Mouse (Mus musculus) cerebellum, adult 18-20 months (tissue): ENCODE results near the gene Abhd12.
"Not testable (repeated sequence)": the region's sequence is repeated elsewhere in the genome, so short reads cannot be mapped to it uniquely, and the experiment has no call there.

ENCODE experiments used
- DNase-seq, 2 experiments: peaks; one replicate each; pipeline ENCODE4 v3.0.0; 2021

Gene Abhd12

GRCm38 (mm10) chr2:150904272-150904935, at the start of gene Abhd12:
Abhd12 (minus strand) TSS chr2:150904741.
- peak; percentile 99 for DNase-seq

DNA sequence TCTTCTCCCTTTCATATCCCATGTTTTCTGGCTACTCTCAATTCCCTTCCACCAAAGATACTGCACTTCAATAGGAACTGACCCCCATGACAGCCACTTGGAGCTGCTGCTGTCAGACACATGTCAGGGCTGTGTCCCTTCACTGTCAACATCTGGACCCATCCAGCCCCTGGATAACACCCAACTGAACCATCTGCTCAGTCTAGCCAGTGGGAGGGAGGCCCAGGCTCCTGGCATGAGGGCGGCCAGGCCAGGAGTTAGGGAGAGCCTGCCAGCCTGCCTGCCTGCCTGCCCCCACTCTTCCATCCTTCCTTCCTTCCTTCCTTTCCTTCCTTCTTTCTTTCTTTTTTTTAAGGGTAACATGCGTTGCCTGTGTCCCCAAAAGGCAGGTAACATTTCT, 46.7 kb upstream of the Abhd12 start:
- DNase-seq = no peak

DNA sequence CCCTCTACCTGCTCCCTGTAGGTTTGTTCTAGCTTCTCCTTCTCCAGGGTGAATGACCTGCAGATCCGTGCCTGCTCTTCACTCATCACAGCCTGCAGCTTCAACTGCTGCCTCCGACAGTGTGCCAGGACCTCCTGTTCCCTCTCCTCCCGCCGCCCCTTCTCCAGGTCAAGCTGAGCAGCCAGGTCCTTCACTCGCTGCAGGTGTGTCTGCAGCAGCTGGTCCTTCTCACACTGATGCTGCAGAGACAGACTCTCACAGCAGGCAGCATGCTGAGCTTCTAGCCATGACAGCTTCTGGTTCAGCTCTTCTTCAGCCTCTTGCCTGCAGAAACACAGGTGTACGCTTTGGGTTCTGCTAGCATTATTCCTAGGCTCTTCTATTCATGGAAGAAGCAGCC, 45.5 kb upstream of the Abhd12 start:
- no peak for DNase-seq

GRCm38 (mm10) chr2:150949652-150950051, 45.1 kb upstream of the Abhd12 start:
- DNase-seq = no peak

DNA sequence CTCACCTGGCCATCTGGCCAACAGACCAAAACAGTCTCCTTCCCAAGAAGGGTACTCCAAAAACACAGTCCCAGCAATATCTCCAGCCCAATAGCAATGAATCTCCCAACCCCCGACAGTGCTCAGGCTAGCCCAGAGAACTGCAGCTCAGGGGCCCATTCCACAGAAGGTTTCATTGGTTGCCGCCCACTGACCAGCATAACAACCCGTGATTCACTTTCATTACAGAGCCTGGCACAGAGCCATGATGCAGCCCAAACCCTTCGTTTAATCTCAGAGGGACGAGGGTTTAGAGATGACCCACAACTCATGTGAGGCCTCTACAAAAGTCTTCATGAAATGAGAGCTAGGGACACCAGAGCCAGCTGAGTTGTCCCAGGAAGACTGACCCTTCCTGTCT, 44.2 kb upstream of the Abhd12 start:
- DNase-seq = no peak

GRCm38 (mm10) chr2:150947880-150948611, 43.5 kb upstream of the Abhd12 start:
- not testable (repeated sequence) for DNase-seq

GRCm38 (mm10) chr2:150947341-150947740, 42.8 kb upstream of the Abhd12 start:
- DNase-seq = not testable (repeated sequence)

DNA sequence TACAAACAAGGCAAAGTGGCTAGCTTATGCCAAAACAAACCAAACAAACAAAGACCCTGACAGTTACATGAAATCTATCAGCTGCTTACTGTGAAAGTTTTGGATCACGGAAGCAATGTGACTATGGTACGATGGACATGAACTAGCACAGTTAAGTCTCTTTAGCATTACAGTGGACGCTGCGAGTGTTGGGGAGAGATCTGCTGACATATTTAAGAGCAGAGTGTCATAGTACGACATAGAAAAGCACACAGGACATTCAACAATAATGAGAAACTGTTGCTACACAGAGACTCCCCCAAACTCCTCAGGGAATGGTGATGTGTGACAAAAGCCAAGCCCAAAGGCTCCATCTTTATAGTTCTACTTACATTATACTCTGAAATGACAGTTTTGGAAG, 39.5 kb upstream of the Abhd12 start:
- DNase-seq = no peak

DNA sequence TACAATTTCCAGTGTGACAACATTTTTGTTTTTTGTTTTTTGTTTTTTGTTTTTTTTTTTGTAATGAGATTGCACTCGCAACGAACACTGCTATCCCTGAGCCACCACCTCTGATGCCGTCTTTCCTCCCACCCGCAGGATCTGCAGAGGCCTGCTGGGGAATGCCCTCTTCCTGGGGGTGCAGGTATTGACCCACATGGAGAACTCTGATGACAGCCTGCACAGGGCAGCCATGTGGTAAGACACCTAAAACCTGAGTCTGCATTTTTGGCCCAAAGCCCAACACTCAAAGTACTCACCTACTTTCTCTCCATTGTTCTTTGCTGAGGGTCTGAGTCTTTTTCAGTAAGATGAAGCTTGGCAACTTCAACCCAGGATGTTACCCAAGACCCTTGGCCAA, 30.1 kb upstream of the Abhd12 start:
- no peak for DNase-seq

DNA sequence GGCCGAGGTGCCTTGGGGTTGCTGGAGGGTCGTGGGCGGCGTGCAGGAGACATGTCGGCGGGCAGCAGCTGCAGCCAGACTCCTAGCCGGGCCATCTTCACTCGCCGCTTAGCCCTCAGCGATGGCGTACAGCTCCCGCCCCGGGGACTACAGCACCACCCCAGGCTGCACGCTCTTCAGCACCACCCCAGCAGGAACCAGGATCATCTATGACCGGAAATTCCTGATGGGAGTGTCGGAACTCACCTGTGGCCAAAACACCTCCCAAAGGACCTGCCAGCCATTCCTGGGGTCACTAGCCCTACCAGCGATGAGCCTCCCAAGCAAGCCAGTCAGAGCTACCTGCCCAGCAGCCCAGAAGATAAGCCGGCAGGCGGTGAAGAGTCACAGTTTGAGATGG, 28.9 kb upstream of the Abhd12 start:
- no peak for DNase-seq

GRCm38 (mm10) chr2:150930806-150931205, 26.3 kb upstream of the Abhd12 start:
- DNase-seq = no peak

DNA sequence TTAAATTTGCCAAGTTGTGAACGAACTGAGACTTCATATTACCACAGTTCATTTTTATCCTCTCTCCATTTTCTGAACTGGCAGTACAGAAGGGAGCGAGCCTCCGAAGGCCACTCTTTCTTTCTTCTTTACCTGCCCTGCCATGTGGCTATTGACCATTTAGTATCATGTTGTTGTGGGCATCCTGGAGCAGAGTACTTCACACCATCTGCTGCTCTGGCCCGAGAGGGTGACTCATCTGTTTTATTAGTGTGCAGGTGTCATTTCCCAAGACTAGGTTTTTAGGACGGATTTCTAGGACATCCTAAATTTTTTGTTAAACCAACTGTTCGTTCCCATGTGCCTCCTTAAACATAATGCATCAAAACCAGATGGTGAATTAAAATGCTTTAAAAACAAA, 24.6 kb upstream of the Abhd12 start:
- peak; percentile 58 to 61 for DNase-seq

DNA sequence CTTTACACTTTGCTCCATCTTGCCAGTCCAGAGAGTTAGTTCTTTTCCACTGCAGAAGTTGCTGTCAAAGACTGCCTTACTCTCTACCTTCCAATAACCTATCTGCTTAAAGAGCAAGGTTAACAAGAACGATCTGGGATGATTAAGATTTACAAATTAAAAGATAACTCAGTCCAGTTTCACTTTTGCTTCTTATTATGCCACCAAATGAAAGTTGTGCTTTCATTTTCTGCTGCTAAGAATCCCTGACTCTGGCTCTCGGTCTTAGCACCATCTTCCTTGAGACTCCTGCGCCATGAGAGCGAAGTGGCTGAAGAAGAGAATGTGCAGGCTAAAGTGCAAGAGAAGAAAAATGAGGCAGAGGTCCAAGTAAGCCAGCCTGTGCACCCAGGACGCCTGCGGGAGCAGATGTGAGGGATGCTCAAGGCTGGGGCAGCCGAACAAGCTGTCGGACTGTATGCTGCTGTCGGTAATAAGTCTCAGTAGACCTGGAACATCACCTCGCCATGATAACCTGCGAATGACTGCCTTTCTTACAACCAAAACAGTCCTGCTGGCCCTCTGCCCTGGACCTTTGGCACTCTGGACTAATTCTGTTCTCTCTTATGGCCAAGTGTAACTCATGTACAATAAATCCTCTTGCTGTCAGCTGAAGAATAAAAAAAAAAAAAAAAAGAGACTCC, 22.6 kb upstream of the Abhd12 start:
- peak; percentile 56 to 57 for DNase-seq

DNA sequence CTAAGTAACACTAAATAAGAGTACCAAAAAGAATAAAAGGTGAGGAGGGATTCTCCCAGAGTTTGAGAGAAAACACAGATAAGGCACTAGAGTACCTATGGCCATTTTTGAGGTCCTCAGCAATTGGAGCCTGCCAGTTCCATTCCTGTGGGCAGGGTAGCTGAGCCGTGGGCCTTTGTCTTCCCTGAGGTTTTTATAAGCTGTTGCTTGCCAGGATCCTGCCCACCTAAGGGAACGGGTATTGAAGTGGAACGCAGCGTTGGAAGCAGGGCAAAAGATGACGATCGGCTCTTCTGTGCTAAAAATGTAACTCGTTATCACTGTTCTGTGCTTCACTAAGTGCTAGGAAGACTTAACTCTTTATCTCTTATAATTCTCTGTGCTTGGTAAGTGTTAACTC, 19.0 kb upstream of the Abhd12 start:
- no peak for DNase-seq

- no peak for DNase-seq
Observed at GRCm38 (mm10) chr2:150923026-150923425, 18.5 kb upstream of the Abhd12 start.

- DNase-seq = no peak
Observed at GRCm38 (mm10) chr2:150922165-150922564, 17.6 kb upstream of the Abhd12 start.

DNA sequence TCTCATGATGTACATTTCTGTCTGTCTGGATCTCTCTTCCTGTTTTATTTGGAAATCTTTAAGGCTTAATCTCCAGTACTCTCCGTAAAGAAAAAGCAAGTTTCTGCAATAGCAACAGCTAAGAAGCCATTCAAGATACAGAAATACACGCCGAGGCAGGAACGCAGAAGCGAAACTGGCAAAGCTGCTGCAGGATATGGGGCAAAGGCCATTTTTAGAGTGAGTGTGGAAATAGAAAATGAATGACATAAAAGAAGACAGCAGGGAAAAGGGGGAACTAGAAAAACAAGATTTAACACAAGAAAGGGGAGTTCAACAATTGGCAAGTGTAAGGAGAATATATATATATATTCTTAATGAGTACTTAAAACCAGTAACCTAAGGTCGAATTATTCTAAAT, 17.2 kb upstream of the Abhd12 start:
- DNase-seq = no peak

GRCm38 (mm10) chr2:150920543-150920942, 16.0 kb upstream of the Abhd12 start:
- DNase-seq = no peak

DNA sequence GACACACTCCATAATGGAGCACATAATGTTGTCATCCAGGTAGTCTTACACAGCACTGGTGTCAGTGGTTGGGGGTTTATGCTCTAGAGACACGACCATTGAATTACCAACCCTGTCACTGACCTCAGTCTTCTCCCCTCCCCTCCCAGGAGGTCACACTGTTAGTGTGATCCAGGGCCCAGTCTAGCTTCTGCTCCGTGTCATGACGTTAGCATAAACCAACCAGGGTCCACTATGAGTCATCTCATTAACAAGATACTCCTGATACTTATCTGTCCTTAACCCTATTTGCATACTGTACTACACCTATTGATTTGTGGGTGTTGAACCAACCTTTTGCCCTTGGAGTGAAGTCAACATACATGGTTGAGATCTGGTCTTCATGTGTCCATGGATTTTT, 14.2 kb upstream of the Abhd12 start:
- no peak for DNase-seq

DNA sequence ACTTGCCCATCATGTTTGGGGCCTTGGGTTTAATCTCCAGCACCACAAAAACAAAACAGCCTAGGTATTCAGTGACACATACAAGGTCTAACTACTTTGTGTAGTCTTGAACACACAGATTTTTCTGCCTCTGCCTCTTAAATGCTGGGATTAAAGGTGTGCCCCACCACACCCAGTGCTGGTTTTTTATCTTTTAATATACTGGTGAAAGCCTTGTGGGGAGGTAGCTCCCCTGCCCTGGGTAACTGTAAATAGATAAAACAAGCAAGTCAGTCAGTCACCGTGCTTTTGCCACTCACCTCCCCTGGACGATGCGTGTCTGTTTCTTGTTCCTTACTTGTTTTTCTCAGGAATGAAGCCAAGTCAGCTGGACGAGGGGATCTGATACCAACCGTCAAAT, 11.2 kb upstream of the Abhd12 start:
- DNase-seq = no peak

DNA sequence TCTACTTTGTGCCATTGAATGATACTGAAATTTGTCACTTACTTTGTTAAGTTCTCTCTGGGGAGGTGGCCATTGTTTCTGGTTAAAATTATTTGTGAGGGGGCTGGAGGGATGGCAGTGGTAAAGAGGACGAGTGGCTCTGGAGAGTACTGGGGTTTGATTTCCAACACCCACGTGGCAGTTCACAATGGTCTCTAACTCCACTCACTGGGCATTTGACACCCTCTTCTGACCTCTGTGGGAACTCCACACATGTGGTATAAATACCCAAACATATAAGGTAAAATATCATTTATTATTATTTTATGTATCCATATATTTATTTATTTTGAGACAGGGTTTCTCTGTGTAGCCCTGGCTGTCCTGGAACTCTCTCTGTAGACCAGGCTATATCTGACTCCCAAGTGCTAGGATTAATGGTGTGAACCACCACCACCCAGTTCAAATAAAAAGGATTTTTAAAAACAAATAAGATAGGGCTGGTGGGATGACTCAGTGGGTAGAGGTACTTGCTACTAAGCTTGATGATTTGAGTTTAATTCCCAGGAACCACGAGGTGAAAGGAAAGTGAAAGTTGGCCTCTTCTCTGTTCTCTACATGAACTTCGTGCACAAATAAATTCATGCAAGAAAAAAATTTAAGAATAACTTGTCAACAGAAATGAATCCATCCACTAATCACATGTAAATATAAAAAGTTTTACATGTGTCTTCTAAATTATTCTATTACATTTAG, 10.4 kb upstream of the Abhd12 start:
- no peak for DNase-seq

DNA sequence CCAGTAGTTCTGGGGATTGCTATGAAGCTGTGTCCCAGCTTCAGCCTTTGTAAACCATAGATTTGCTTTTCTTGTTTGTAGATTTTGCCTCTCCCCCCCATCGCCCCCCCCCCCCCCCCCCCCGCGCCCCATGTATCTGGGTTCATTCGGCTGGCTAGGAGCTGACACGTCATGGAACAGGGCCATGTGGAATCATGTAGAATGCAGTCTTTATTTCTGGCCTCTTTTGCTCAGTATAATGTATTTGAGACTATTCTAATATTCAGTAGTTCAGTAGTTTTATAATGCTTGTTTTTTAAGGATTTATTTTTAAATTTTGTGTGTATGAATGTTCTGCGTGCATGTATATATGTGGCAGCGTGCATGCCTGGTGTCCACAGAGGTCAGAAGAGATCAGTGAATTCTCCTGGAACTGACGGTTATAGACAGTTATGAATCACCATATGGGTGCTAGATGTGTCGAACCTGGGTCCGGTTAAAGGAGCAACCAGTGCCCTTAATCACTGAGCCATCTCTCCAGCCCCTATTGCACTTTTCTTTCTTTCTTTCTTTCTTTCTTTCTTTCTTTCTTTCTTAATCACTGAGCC, 5.8 kb upstream of the Abhd12 start:
- no peak for DNase-seq

GRCm38 (mm10) chr2:150909429-150910039, 5.0 kb upstream of the Abhd12 start:
- DNase-seq = peak; percentile 84
